Mouse (Mus musculus) right cerebral cortex, adult 2 months (tissue): ENCODE results near the gene Mrps25.

Experiments used
- DNase-seq, 2 experiments: peaks; one replicate each; pipeline ENCODE4 v3.0.0; 2021 to 2022; ENCODE audit warnings: low spot score in 2 of 2

Gene Mrps25

GRCm38 (mm10) chr6:92126861-92127468 lies 56.9 kb downstream of the Mrps25 start:
- DNase-seq: no peak

- no peak for DNase-seq
Observed at GRCm38 (mm10) chr6:92124547-92124946, 59.3 kb downstream of the Mrps25 start.
